Mouse (Mus musculus): Measurements from ENCODE around the gene Ntrk2. TPM values are rescaled to one million over a fixed set of nuclear protein-coding genes. Genes with fewer than 3 reads are reported as not detected.
A peak's percentile ranks its signal among the peaks of the same experiment; 100 is the strongest.

Ntrk2 gene
- total and polyA plus RNA-seq, 2 experiments from 2014 or later = 0.92 to 2.9 TPM

DNA sequence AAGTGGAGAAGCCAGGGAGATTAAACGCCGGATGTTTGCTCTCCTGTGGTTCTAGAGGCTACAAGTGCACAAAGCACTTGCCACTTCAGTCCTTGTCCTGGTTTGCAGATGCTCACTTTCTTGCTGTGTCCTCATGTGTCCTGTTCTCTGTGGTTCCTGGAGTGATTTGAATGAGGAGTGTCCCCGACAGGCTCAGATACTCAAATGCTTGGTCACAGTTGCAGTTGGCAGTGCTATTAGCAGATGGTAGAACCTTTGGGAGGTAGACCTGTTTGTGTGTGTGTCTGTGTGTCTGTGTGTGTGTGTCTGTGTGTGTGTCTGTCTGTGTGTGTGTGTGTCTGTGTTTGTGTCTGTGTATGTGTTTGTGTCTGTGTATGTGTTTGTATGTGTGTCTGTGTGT lies 160.1 kb downstream of the Ntrk2 start:
- DNase-seq (ENCODE audit: low spot score) (no peak), ATAC-seq (ENCODE audit: insufficient read depth, low read depth) (no peak)
- H3K4me3 ChIP-seq (ENCODE audit: low read depth, low read length) = no peak overlapping the region
- no peaks in the 10 kb centered on the region for H3K9me3 ChIP-seq (replicated peaks; ENCODE audit: control insufficient read depth, low read length)
- no peak overlapping the region for H3K4me2 ChIP-seq (ENCODE audit: low read depth, low read length)
- no peak overlapping the region for H3K9ac ChIP-seq (replicated peaks; ENCODE audit: low read depth, low read length)
- no peaks in the 10 kb centered on the region for H3K36me3 ChIP-seq (replicated peaks; ENCODE audit: control insufficient read depth, insufficient read depth, low read length)
- no peaks in the 10 kb centered on the region for H3K27me3 ChIP-seq (ENCODE audit: control insufficient read depth, insufficient read depth, low read length)
- peaks cover 4% of the 10 kb centered on the region; the same call in 1 of the 2 replicates for H3K4me1 ChIP-seq (ENCODE audit: control insufficient read depth, insufficient read depth)
- TF ChIP-seq EP300 (IDR thresholded peaks at IDR 0.05; ENCODE audit: low read depth) (no peak), CTCF (IDR thresholded peaks at IDR 0.05; ENCODE audit: low read depth) (no peak)
- no peak overlapping the region for H3K27ac ChIP-seq (ENCODE audit: low read depth)
- 55% methylated on average over 3 of the region's 3 CpGs for WGBS

DNA sequence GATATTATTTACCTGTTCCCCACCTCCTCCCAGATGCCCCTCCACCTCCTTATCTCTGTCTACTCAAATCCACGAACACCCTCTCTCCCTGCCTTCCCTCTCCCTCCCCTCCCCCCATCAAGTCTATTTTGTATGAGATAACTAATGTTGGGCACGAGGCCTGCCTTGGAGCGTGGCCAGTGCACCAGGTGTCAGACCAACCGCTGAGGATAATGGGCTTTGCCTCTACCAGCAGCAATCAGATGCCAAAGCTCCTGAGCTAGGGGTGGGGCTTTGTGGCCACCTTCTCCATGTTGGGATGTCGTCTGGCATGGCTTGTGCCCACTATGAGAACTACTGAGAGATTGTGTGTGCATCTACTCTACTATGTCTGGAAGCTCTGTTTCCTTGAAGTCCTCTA lies 161.8 kb downstream of the Ntrk2 start:
- WGBS = 19% methylated on average over 5 of the region's 5 CpGs
- Histone ChIP-seq H3K27ac (ENCODE audit: low read depth) (no peak overlapping the region), H3K9ac (replicated peaks; ENCODE audit: low read depth, low read length) (no peak overlapping the region), H3K4me3 (ENCODE audit: low read depth, low read length) (no peak overlapping the region), H3K36me3 (replicated peaks; ENCODE audit: control insufficient read depth, insufficient read depth, low read length) (no peaks in the 10 kb centered on the region), H3K9me3 (replicated peaks; ENCODE audit: control insufficient read depth, low read length) (no peaks in the 10 kb centered on the region), H3K4me2 (ENCODE audit: low read depth, low read length) (no peak overlapping the region), H3K27me3 (ENCODE audit: control insufficient read depth, insufficient read depth, low read length) (no peaks in the 10 kb centered on the region), H3K4me1 (ENCODE audit: control insufficient read depth, insufficient read depth) (peaks cover 4% of the 10 kb centered on the region; the same call in 1 of the 2 replicates)
- TF ChIP-seq EP300 (IDR thresholded peaks at IDR 0.05; ENCODE audit: low read depth) (no peak), CTCF (IDR thresholded peaks at IDR 0.05; ENCODE audit: low read depth) (no peak)
- DNase-seq (ENCODE audit: low spot score) (peak; percentile 16), ATAC-seq (ENCODE audit: insufficient read depth, low read depth) (0 out of 2 replicates have a peak, but pooled peaks have one; percentile 36)

DNA sequence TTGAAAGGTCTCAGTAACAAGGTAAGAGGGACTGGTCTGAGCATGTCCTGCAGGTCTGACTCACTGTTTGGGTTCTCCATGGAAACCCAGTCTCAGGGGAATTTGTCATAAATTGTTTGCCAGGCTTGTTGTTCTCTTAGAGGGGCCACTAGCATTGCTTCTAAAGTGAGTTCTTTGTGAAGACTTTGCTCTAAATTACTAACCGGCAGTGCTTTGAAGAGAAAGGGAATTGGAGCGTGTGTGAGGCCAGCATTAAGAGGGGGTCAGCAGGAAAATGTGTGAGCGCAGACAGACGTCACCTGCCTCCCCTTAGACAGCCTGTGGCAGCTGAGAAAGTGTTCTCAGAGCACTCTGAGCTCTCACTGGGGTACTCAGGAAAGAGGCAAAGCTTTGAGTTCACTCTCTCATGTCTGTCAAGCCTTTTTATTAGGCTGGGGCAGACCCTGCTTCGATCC lies 165.1 kb downstream of the Ntrk2 start:
- Histone ChIP-seq H3K9me3 (replicated peaks; ENCODE audit: control insufficient read depth, low read length) (no peaks in the 10 kb centered on the region), H3K27ac (ENCODE audit: low read depth) (no peak overlapping the region), H3K36me3 (replicated peaks; ENCODE audit: control insufficient read depth, insufficient read depth, low read length) (no peaks in the 10 kb centered on the region), H3K9ac (replicated peaks; ENCODE audit: low read depth, low read length) (no peak overlapping the region), H3K4me2 (ENCODE audit: low read depth, low read length) (no peak overlapping the region), H3K4me1 (ENCODE audit: control insufficient read depth, insufficient read depth) (peaks cover 4% of the 10 kb centered on the region; the same call in 1 of the 2 replicates), H3K4me3 (ENCODE audit: low read depth, low read length) (no peak overlapping the region), H3K27me3 (ENCODE audit: control insufficient read depth, insufficient read depth, low read length) (no peaks in the 10 kb centered on the region)
- no peak for ATAC-seq (ENCODE audit: insufficient read depth, low read depth)
- no peak for DNase-seq (ENCODE audit: low spot score)
- WGBS = 47% methylated on average over 5 of the region's 5 CpGs
- no peak for TF ChIP-seq CTCF (IDR thresholded peaks at IDR 0.05; ENCODE audit: low read depth)
- TF ChIP-seq EP300 (IDR thresholded peaks at IDR 0.05; ENCODE audit: low read depth) = no peak

- Histone ChIP-seq H3K27me3 (ENCODE audit: control insufficient read depth, insufficient read depth, low read length) (no peaks in the 10 kb centered on the region), H3K4me3 (ENCODE audit: low read depth, low read length) (no peak overlapping the region), H3K4me1 (ENCODE audit: control insufficient read depth, insufficient read depth) (peaks cover 4% of the 10 kb centered on the region; the same call in 1 of the 2 replicates), H3K9me3 (replicated peaks; ENCODE audit: control insufficient read depth, low read length) (no peaks in the 10 kb centered on the region), H3K9ac (replicated peaks; ENCODE audit: low read depth, low read length) (no peak overlapping the region), H3K4me2 (ENCODE audit: low read depth, low read length) (no peak overlapping the region), H3K27ac (ENCODE audit: low read depth) (no peak overlapping the region), H3K36me3 (replicated peaks; ENCODE audit: control insufficient read depth, insufficient read depth, low read length) (no peaks in the 10 kb centered on the region)
- DNase-seq (ENCODE audit: low spot score) = peak; percentile 9
- 21% methylated on average over 5 of the region's 5 CpGs for WGBS
- no peak for TF ChIP-seq EP300 (IDR thresholded peaks at IDR 0.05; ENCODE audit: low read depth)
- no peak for TF ChIP-seq CTCF (IDR thresholded peaks at IDR 0.05; ENCODE audit: low read depth)
- no peak for ATAC-seq (ENCODE audit: insufficient read depth, low read depth)
Measured at GRCm38 (mm10) chr13:58972511-58972910, 166.1 kb downstream of the Ntrk2 start.

- no peaks in the 10 kb centered on the region for H3K36me3 ChIP-seq (replicated peaks; ENCODE audit: control insufficient read depth, insufficient read depth, low read length)
- no peaks in the 10 kb centered on the region for H3K9me3 ChIP-seq (replicated peaks; ENCODE audit: control insufficient read depth, low read length)
- no peak overlapping the region for H3K4me3 ChIP-seq (ENCODE audit: low read depth, low read length)
- no peak for TF ChIP-seq CTCF (IDR thresholded peaks at IDR 0.05; ENCODE audit: low read depth)
- no peak for TF ChIP-seq EP300 (IDR thresholded peaks at IDR 0.05; ENCODE audit: low read depth)
- H3K4me1 ChIP-seq (ENCODE audit: control insufficient read depth, insufficient read depth) = no peaks in the 10 kb centered on the region
- DNase-seq (ENCODE audit: low spot score) = no peak
- H3K9ac ChIP-seq (replicated peaks; ENCODE audit: low read depth, low read length) = no peak overlapping the region
- WGBS = 59% methylated on average over 5 of the region's 5 CpGs
- no peak overlapping the region for H3K4me2 ChIP-seq (ENCODE audit: low read depth, low read length)
- H3K27me3 ChIP-seq (ENCODE audit: control insufficient read depth, insufficient read depth, low read length) = no peaks in the 10 kb centered on the region
- ATAC-seq (ENCODE audit: insufficient read depth, low read depth) = no peak
- no peak overlapping the region for H3K27ac ChIP-seq (ENCODE audit: low read depth)
Measured at GRCm38 (mm10) chr13:58996447-58996846, 190.1 kb downstream of the Ntrk2 start.

- H3K27me3 ChIP-seq (ENCODE audit: control insufficient read depth, insufficient read depth, low read length) = no peaks in the 10 kb centered on the region
- no peak overlapping the region for H3K4me2 ChIP-seq (ENCODE audit: low read depth, low read length)
- DNase-seq (ENCODE audit: low spot score) (no peak), ATAC-seq (ENCODE audit: insufficient read depth, low read depth) (no peak)
- WGBS = 81% methylated on average over 2 of the region's 2 CpGs
- no peak overlapping the region for H3K27ac ChIP-seq (ENCODE audit: low read depth)
- H3K9me3 ChIP-seq (replicated peaks; ENCODE audit: control insufficient read depth, low read length) = no peaks in the 10 kb centered on the region
- H3K4me3 ChIP-seq (ENCODE audit: low read depth, low read length) = no peak overlapping the region
- no peak overlapping the region for H3K9ac ChIP-seq (replicated peaks; ENCODE audit: low read depth, low read length)
- no peaks in the 10 kb centered on the region for H3K4me1 ChIP-seq (ENCODE audit: control insufficient read depth, insufficient read depth)
- TF ChIP-seq CTCF (IDR thresholded peaks at IDR 0.05; ENCODE audit: low read depth) (no peak), EP300 (IDR thresholded peaks at IDR 0.05; ENCODE audit: low read depth) (no peak)
- H3K36me3 ChIP-seq (replicated peaks; ENCODE audit: control insufficient read depth, insufficient read depth, low read length) = no peaks in the 10 kb centered on the region
Measured at GRCm38 (mm10) chr13:58997763-58998162, 191.4 kb downstream of the Ntrk2 start.

All from heart, postnatal 0 days (tissue).